Mouse (Mus musculus): ENCODE data around the gene Ppp1r18. TPM values are rescaled to one million over a fixed set of nuclear protein-coding genes. Genes with fewer than 3 reads are reported as not detected.

The Ppp1r18 gene
- polyA plus RNA-seq, 1 experiment from 2014 or later: 17.0 TPM

DNA sequence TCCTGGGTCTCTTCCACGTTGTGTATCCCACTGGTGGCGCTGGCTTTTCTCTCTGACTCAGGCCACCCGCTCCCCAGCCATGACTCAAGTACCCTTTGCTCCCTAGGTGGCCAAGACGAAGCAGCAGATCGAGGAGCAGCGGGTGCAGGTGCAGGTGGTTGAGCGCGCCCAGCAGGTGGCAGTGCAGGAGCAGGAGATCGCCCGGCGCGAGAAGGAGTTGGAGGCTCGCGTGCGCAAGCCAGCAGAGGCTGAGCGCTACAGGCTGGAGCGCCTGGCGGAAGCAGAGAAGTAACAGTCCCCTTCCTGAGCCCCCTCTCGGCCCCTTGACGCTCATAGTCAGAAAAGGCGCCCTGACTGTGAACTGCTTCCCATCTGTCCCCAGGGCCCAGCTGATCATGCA is 35.7 kb upstream of the Ppp1r18 start:
- H3K9ac ChIP-seq: no peak overlapping the region
- H3K9me3 ChIP-seq: no peaks in the 10 kb centered on the region
- H3K27me3 ChIP-seq (replicated peaks): no peaks in the 10 kb centered on the region
- H3K4me1 ChIP-seq: peaks cover 21% of the 10 kb centered on the region
- peak overlapping the region; percentile 73 for H3K27ac ChIP-seq
- H3K4me3 ChIP-seq (replicated peaks): no peak overlapping the region
- H3K4me2 ChIP-seq: peak overlapping the region; percentile 43
- ATAC-seq (ENCODE audit: insufficient read depth, low FRiP score, low read depth): peak; percentile 82
- WGBS: 2% methylated on average over 21 of the region's 21 CpGs
- peaks cover 24% of the 10 kb centered on the region for H3K36me3 ChIP-seq

DNA sequence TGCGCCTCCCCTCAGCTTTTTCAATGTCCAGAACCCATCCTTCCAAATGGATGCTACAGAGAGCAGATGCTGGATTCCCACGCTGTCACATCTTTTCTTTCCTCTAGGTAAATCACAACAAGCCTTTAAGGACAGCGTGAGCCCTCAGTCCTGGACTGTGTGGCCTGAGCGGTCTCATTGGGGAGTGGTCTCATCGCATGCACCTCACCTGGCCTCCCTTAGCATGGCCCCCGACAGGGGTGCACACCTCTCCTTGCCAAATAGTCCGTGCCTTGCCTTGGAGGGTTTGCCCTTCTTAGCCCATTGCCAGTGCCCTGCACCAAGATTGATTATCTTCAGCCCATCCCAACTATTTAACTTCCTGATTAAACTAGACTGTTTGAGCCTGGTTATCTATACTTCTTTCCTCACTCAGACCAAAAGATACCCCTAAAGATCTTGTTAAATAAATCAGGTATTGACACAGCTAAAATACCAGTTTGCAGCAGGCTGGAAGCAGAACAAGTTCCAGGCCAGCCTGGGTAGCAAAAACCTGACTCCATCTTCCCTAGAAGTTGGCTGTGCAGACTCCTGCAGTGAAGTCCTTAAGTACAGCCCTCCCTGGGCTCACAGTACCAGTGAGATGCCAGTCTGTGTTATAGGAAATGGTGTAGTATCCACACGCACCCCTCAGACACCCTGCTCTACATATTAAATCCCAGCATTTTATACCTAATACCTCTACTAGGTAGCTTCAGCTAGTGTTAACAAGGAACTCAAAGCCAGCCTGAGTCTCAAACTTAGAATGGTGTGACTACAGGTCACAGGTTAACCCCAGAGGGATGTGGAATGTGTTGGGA is 32.8 kb upstream of the Ppp1r18 start:
- WGBS: 56% methylated on average over 8 of the region's 8 CpGs
- Histone ChIP-seq H3K27ac (0 out of 2 replicates have a peak overlapping the region, but pooled peaks have one; percentile 22), H3K36me3 (peaks cover 35% of the 10 kb centered on the region), H3K4me2 (no peak overlapping the region), H3K9ac (no peak overlapping the region), H3K27me3 (replicated peaks) (no peaks in the 10 kb centered on the region), H3K9me3 (no peaks in the 10 kb centered on the region), H3K4me1 (peaks cover 38% of the 10 kb centered on the region), H3K4me3 (replicated peaks) (no peak overlapping the region)
- no peak for ATAC-seq (ENCODE audit: insufficient read depth, low FRiP score, low read depth)

DNA sequence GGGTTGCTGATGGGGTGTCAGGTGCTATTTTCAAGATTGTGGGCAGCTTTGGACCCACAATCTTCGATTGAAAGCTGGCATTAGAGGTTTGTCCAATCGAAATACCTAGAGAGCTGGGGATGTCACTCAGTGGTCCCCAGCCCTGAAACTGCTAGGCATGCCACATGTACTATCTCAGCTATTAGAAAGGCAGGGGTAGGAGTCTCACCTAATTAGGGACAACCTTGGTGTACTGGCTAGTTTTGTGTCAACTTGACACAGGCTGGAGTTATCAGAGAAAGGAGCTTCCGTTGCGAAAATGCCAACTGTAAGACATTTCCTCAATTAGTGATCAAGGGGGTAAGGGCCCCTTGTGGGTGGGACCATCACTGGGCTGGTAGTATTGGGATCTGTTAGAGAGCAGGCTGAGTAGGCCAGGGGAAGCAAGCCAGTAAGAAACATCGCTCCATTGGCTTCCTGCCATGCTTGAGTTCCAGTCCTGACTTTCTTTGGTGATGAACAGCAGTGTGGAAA is 32.1 kb upstream of the Ppp1r18 start:
- WGBS: 22% methylated on average over 5 of the region's 5 CpGs
- no peak overlapping the region for H3K4me3 ChIP-seq (replicated peaks)
- peaks cover 38% of the 10 kb centered on the region for H3K4me1 ChIP-seq
- no peak overlapping the region for H3K27ac ChIP-seq
- peaks cover 32% of the 10 kb centered on the region for H3K36me3 ChIP-seq
- H3K9ac ChIP-seq: no peak overlapping the region
- no peaks in the 10 kb centered on the region for H3K27me3 ChIP-seq (replicated peaks)
- no peaks in the 10 kb centered on the region for H3K9me3 ChIP-seq
- no peak for ATAC-seq (ENCODE audit: insufficient read depth, low FRiP score, low read depth)
- no peak overlapping the region for H3K4me2 ChIP-seq

DNA sequence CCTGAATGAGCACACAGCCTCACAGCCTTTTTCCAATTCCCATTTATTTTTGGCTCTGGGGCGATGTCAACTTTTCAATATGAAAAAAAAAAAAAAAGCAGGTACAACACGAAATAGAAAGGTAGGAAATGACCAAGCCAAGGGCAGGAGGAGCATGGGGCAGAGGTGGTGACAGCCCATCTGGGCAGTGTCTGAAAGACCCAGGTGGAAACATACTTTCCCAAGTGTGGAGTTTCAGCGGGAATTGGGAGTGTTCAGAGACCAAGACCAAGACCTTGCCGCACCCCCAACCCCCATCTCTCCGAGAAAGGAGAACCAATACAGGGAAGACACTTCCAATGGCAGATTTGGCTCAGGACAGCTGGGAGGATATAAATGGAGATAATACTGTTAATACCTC is 31.5 kb upstream of the Ppp1r18 start:
- Histone ChIP-seq H3K36me3 (peaks cover 32% of the 10 kb centered on the region), H3K4me3 (replicated peaks) (no peak overlapping the region), H3K9me3 (no peaks in the 10 kb centered on the region), H3K27me3 (replicated peaks) (no peaks in the 10 kb centered on the region), H3K9ac (no peak overlapping the region), H3K4me2 (no peak overlapping the region), H3K27ac (no peak overlapping the region), H3K4me1 (peaks cover 38% of the 10 kb centered on the region)
- no peak for ATAC-seq (ENCODE audit: insufficient read depth, low FRiP score, low read depth)
- 59% methylated on average over 5 of the region's 5 CpGs for WGBS

DNA sequence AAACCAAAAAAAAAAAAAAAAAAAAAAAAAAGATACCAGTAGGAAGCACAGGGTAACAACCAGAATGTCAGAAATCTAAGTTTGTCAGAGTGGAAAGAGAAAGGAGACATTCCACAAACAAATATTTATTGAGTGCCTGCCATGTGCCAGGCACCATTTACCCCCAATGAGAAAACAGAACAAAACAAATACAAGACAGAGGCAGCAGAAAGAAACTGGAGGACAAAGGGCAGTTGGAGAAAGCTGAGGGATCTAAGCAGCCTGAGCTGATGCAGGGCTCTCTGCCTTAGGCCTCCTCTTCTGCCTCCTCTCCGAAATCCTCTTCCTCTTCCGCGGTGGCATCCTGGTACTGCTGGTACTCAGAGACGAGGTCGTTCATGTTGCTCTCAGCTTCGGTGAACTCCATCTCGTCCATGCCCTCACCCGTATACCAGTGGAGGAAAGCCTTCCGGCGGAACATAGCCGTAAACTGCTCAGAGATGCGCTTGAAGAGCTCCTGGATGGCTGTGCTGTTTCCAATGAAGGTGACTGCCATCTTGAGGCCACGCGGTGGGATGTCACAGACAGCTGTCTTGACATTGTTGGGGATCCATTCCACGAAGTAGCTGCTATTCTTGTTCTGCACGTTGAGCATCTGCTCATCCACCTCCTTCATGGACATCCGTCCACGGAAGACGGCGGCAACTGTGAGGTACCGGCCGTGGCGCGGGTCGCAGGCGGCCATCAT is 30.5 kb upstream of the Ppp1r18 start:
- no peaks in the 10 kb centered on the region for H3K9me3 ChIP-seq
- H3K9ac ChIP-seq: peak overlapping the region; percentile 16; the same call in 1 of the 2 replicates
- peak overlapping the region; percentile 81 for H3K4me2 ChIP-seq
- ATAC-seq (ENCODE audit: insufficient read depth, low FRiP score, low read depth): no peak
- peaks cover 36% of the 10 kb centered on the region for H3K4me1 ChIP-seq
- WGBS: 73% methylated on average over 26 of the region's 26 CpGs
- H3K27me3 ChIP-seq (replicated peaks): no peaks in the 10 kb centered on the region
- no peak overlapping the region; the same call in 1 of the 2 replicates for H3K27ac ChIP-seq
- peak overlapping the region; percentile 67 for H3K4me3 ChIP-seq (replicated peaks)
- H3K36me3 ChIP-seq: peaks cover 32% of the 10 kb centered on the region

DNA sequence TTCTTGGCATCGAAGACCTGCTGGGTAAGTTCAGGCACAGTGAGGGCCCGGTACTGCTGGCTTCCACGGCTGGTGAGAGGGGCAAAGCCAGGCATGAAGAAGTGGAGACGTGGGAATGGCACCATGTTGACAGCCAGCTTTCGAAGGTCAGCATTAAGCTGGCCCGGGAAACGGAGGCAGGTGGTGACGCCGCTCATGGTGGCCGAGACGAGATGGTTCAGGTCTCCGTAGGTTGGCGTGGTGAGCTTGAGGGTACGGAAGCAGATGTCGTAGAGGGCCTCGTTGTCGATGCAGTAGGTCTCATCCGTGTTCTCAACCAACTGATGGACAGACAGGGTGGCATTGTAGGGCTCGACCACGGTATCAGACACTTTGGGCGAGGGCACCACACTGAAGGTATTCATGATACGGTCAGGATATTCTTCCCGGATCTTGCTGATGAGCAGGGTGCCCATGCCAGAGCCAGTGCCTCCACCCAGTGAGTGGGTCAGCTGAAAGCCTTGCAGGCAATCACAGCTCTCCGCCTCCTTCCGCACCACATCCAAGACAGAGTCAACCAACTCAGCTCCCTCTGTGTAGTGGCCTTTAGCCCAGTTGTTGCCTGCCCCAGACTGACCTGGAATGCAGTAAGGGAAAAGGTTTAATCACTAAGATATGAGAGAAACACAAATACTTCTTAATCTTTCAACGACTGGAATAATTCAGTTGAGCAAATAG is 29.8 kb upstream of the Ppp1r18 start:
- Histone ChIP-seq H3K27ac (no peak overlapping the region; the same call in 1 of the 2 replicates), H3K4me2 (peak overlapping the region; percentile 81), H3K4me3 (replicated peaks) (peak overlapping the region; percentile 67), H3K9me3 (no peaks in the 10 kb centered on the region), H3K36me3 (peaks cover 32% of the 10 kb centered on the region), H3K27me3 (replicated peaks) (no peaks in the 10 kb centered on the region), H3K4me1 (peaks cover 29% of the 10 kb centered on the region), H3K9ac (no peak overlapping the region; the same call in 1 of the 2 replicates)
- no peak for ATAC-seq (ENCODE audit: insufficient read depth, low FRiP score, low read depth)
- WGBS: 65% methylated on average over 26 of the region's 26 CpGs

DNA sequence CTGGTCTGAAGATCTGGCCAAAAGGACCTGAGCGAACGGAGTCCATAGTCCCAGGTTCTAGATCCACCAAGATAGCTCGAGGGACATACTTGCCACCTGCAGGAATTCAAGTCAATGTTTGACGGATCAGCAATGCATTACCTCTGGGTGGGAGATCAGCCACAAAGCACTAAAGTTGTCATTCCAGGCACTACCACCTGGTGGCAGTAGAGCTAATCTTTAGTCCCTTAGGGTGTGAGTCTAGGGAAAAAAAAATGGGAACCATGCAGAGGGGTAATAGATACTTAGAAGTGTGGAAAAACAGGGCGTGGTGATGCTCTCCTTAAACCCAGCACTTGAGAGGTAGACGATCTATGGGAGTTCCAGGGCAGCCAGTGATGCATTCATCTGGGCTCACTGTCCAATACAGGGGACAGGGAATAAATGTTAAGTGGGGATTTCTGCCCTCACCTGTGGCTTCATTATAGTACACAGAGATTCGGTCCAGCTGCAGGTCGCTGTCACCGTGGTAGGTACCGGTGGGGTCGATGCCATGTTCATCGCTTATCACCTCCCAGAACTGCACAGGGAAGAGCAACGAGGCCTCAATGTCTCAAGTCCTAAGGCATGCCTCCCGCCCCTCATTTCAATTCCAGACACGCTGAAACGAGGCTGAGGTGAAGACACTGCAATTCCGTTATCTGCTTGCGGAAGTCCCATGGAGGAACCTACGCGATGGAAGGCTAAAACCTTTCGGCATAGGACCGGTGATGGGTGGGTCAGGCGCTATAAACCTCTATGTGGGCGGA is 29.0 kb upstream of the Ppp1r18 start:
- H3K9ac ChIP-seq: peak overlapping the region; percentile 81
- no peak for ATAC-seq (ENCODE audit: insufficient read depth, low FRiP score, low read depth)
- peak overlapping the region; percentile 81 for H3K4me2 ChIP-seq
- peak overlapping the region; percentile 95 for H3K27ac ChIP-seq
- H3K9me3 ChIP-seq: no peaks in the 10 kb centered on the region
- no peaks in the 10 kb centered on the region for H3K27me3 ChIP-seq (replicated peaks)
- peaks cover 28% of the 10 kb centered on the region for H3K4me1 ChIP-seq
- WGBS: 5% methylated on average over 24 of the region's 24 CpGs
- peaks cover 29% of the 10 kb centered on the region for H3K36me3 ChIP-seq
- H3K4me3 ChIP-seq (replicated peaks): peak overlapping the region; percentile 67

DNA sequence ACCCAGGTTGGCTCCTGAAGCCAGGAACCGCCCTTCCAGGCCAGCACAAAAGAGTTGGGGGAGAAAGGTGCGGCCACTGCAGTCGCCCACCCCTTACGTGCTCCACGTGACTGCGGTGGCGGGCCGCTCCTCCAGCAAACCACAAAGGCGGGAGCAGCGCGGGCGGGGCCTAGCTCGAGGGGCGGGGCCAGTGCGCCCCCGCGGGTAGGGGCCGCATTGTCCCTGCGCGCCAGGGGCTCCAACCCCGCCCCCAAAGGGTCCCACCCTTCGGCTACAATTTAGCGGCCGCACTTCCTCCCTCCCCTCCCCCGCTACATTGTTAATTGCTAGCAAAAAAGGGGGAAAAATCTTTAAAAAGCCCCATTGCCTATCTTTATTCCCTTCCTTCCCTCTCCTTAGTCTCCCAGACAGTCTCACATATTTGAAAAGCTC is 28.4 kb upstream of the Ppp1r18 start:
- peak overlapping the region; percentile 81 for H3K9ac ChIP-seq
- under 1% methylated on average over 24 of the region's 25 CpGs for WGBS
- peak; percentile 6; the same call in 1 of the 2 replicates for ATAC-seq (ENCODE audit: insufficient read depth, low FRiP score, low read depth)
- no peaks in the 10 kb centered on the region for H3K27me3 ChIP-seq (replicated peaks)
- H3K9me3 ChIP-seq: no peaks in the 10 kb centered on the region
- H3K4me2 ChIP-seq: peak overlapping the region; percentile 81
- H3K27ac ChIP-seq: peak overlapping the region; percentile 95
- H3K4me3 ChIP-seq (replicated peaks): peak overlapping the region; percentile 67
- peaks cover 29% of the 10 kb centered on the region for H3K36me3 ChIP-seq
- peaks cover 28% of the 10 kb centered on the region for H3K4me1 ChIP-seq

DNA sequence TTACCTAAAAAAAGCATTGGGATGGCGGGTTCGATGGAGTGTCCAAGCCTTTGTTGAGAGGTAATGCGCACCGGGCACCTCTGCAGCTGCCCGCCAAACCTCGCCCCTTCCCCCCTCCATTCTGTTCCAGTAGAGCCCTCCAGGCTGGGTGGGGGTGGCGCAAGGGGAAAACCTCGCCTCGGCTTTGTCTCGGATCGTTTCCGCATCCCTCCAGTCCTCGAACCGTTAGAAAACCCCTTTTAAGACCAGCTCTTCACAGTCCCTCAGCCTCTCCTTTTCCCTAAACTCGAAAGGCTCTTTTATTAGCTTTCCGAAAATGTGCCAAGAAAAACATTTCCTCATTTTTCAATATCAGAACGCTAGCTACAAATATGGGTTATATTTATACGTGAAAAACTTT is 27.9 kb upstream of the Ppp1r18 start:
- Histone ChIP-seq H3K9me3 (no peaks in the 10 kb centered on the region), H3K27ac (peak overlapping the region; percentile 95)

DNA sequence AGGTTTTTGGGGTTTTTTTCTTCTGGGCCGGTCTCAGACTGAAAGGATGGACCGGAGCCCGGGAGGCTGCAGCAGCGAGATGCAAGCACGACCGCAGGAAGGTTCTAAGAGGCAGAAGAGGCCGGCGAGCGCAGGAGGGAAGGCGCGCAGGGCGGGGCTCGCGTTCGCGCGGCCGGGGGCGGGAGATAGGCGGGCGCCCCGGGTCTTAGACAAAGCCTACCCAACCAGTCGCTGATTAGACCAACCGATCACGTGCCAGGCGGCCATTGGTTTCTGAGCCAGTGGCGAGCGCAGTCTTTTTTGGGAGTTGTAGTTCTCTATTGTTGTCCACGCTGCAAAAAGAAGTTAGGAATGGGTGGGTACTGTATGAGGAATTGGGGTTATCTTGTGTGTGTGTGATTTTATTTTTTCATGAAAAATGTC is 27.3 kb upstream of the Ppp1r18 start, which contains the start of gene Tubb5:
TSS of gene Tubb5 (minus strand) at position 185 of the 423 bp plus-strand sequence.
- peak; percentile 81 for ATAC-seq (ENCODE audit: insufficient read depth, low FRiP score, low read depth)
- WGBS: under 1% methylated on average over 29 of the region's 29 CpGs
- peak within 1 kb of the TSS; percentile 81 for H3K9ac ChIP-seq

More for the DNA sequence above, 27.9 kb upstream of the Ppp1r18 start:
- Histone ChIP-seq H3K4me2 (peak overlapping the region; percentile 81), H3K4me1 (peaks cover 33% of the 10 kb centered on the region), H3K4me3 (replicated peaks) (peak overlapping the region; percentile 67), H3K9ac (peak overlapping the region; percentile 81), H3K36me3 (peaks cover 26% of the 10 kb centered on the region), H3K27me3 (replicated peaks) (no peaks in the 10 kb centered on the region)
- under 1% methylated on average over 18 of the region's 18 CpGs for WGBS
- ATAC-seq (ENCODE audit: insufficient read depth, low FRiP score, low read depth): no peak

More for the DNA sequence above, 27.3 kb upstream of the Ppp1r18 start, which contains the start of gene Tubb5:
- Histone ChIP-seq H3K9me3 (no peaks in the 10 kb centered on the region), H3K4me3 (replicated peaks) (peak within 1 kb of the TSS; percentile 67), H3K36me3 (peaks cover 26% of the 10 kb centered on the region), H3K4me1 (peaks cover 34% of the 10 kb centered on the region), H3K27ac (peak within 1 kb of the TSS; percentile 95), H3K4me2 (peak within 1 kb of the TSS; percentile 81), H3K27me3 (replicated peaks) (no peaks in the 10 kb centered on the region)

Measured in stomach, embryonic 15.5 days (tissue).